Mouse (Mus musculus): ENCODE data around the gene Helz2.

DNA sequence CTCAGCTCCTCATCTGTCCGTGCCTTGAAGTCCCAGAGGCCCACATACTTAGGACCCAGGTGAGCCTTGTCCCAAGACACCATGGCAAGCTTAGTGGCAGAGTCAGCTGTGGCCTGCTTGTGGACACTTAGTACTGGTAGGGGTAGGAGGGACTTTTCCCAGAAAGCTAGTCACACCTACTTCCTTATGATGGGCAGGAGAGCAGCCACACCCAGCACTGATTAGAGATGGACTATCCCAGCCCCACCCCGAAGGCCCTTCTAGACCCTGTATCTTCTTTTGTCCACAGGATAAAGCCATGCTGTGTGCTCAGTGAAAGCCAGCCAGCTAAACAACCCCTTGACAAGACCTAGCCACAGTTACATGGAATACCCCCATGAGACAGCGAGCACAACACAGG, 39.4 kb downstream of the Helz2 start, which contains the start of gene Ptk6:
- TF ChIP-seq POLR2A (IDR thresholded peaks at IDR 0.05; ENCODE audit: borderline replicate concordance, control insufficient read depth, low read depth, low read length) (no peak), CTCF (IDR thresholded peaks at IDR 0.05; ENCODE audit: control insufficient read depth, insufficient read depth, low read length) (no peak)

All from bone marrow, adult 2 months (tissue).